Mouse (Mus musculus) liver, embryonic 14.5 days (tissue): ENCODE measurements around the gene Ttll8. TPM values are rescaled to one million over a fixed set of nuclear protein-coding genes. Genes with fewer than 3 reads are reported as not detected.

Source experiments
- ATAC-seq: fragments of 200-750 bp; cut with Nextera tagmentation; 2 replicates; pipeline ENCODE4 v1.8.0; 2017; ENCODE audit warnings: moderate number of reproducible peaks, mild to moderate bottlenecking, moderate library complexity; ENCODE audit not compliant: insufficient read depth
- DNase-seq, 3 experiments: peaks; one replicate each; pipeline ENCODE4 v3.0.0-alpha.2; 2012 to 2013; ENCODE audit warnings: low read depth in 3 of 3, low spot score in 3 of 3
- H3K27ac ChIP-seq: fragments of 300-500 bp; sonication (generic); 2 replicates; pipeline ENCODE4 v1.5.1; 2014; ENCODE audit warnings: moderate library complexity, mild to moderate bottlenecking, control low read depth, inconsistent platforms
- H3K27me3 ChIP-seq: fragments of 300-500 bp; sonication (generic); 2 replicates; pipeline ENCODE4 v1.6.1; 2014; ENCODE audit warnings: mild to moderate bottlenecking, low read length, moderate library complexity; ENCODE audit not compliant: control insufficient read depth, insufficient read depth
- H3K36me3 ChIP-seq: fragments of 300-500 bp; sonication (generic); replicated peaks from 2 replicates; pipeline ENCODE4 v1.6.1; 2014; ENCODE audit warnings: low read depth; ENCODE audit not compliant: control insufficient read depth, insufficient read depth
- H3K4me1 ChIP-seq, 2 experiments: fragments of 200-500 bp in 1 of 2; fragments of 300-500 bp in 1 of 2; sonication (generic) in 1 of 2; replicated peaks; 2 replicates each; pipeline ENCODE4 v1.6.1; 2012 to 2014; ENCODE audit warnings: antibody characterized with exemption in 1 of 2, inconsistent platforms in 1 of 2, low read length in 1 of 2; ENCODE audit not compliant: control insufficient read depth in 2 of 2, insufficient read depth in 2 of 2
- H3K4me2 ChIP-seq: fragments of 300-500 bp; sonication (generic); 2 replicates; pipeline ENCODE4 v1.6.1; 2014; ENCODE audit warnings: low read depth, mild to moderate bottlenecking, control low read depth, moderate library complexity
- H3K4me3 ChIP-seq, 2 experiments: fragments of 200-500 bp in 1 of 2; fragments of 300-500 bp in 1 of 2; sonication (generic) in 1 of 2; 2 replicates each; pipeline ENCODE4 v1.5.1; 2012 to 2014; ENCODE audit warnings: low read depth in 2 of 2, low read length in 2 of 2, mild to moderate bottlenecking in 2 of 2, control low read depth in 1 of 2, inconsistent platforms in 1 of 2, moderate library complexity in 1 of 2; ENCODE audit not compliant: insufficient read depth in 1 of 2
- H3K9ac ChIP-seq: fragments of 300-500 bp; sonication (generic); replicated peaks from 2 replicates; pipeline ENCODE4 v1.6.1; 2014; ENCODE audit warnings: mild to moderate bottlenecking, control low read depth, moderate library complexity
- H3K9me3 ChIP-seq: fragments of 300-500 bp; sonication (generic); 2 replicates; pipeline ENCODE4 v1.6.1; 2016; ENCODE audit warnings: low read length, mixed read lengths; ENCODE audit not compliant: control insufficient read depth
- CTCF ChIP-seq: IDR thresholded peaks from 2 replicates; pipeline ENCODE4 v1.5.1; 2016; ENCODE audit warnings: antibody characterized with exemption, low read depth, control low read depth
- EP300 ChIP-seq: IDR thresholded peaks from 2 replicates; pipeline ENCODE4 v1.6.1; 2016; ENCODE audit warnings: antibody characterized with exemption, low read depth
- WGBS: fragments of 180-500 bp; shearing (Covaris S2); extraction: QIAGEN DNeasy Blood & Tissue Kit; methylation state at CpG from one replicate; pipeline ENCODE4 v1.1.7; 2014; ENCODE audit not compliant: insufficient replicate concordance; 5-methylcytosine and 5-hydroxymethylcytosine counted together
- polyA plus RNA-seq, 2 experiments: library from polyadenylated mRNA; depleted of rRNA in 1 of 2; stranded (reverse) in 1 of 2; unstranded in 1 of 2; fragments of >200 nt; fragmentation: Nextera tagmentation in 1 of 2; extraction: Ambion mirVana in 1 of 2; gene quantifications; 2 replicates each; pipeline versions ENCODE4 v1.2.1 to v1.2.3; 2012 to 2014

Ttll8 gene
- polyA plus RNA-seq, 2 experiments, result not detected

DNA sequence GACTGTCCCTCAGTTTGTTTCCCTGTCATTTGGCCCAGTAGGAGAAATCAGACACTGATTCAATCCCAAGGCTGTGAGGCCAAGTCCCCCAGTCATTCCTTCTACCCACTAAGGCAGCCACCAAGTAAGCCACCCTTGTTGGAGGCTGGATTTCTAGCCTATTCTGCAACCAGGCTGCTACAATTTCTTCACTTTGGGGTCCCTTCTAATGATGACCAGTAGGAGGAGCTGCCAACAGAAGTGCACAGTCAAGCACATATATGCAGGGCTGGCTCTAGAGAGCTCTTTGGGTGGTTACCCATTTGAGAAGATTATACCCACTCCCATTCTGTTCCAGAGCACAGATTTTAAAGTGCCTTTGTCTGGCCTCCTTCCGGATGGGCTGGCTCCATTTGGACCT lies 51.1 kb downstream of the Ttll8 start:
- no peak overlapping the region for H3K4me3 ChIP-seq
- no peaks in the 10 kb centered on the region for H3K9me3 ChIP-seq
- no peaks in the 10 kb centered on the region for H3K27me3 ChIP-seq
- H3K9ac ChIP-seq, result no peak overlapping the region
- WGBS, result 54% methylated on average over 1 of the region's 1 CpGs
- H3K4me1 ChIP-seq, result no peaks in the 10 kb centered on the region
- H3K4me2 ChIP-seq, result no peak overlapping the region
- ATAC-seq (no peak), DNase-seq (no peak)
- TF ChIP-seq EP300, result no peak
- peak; percentile 25; the same call in 1 of the 2 replicates for TF ChIP-seq CTCF
- H3K36me3 ChIP-seq, result no peaks in the 10 kb centered on the region
- H3K27ac ChIP-seq, result no peak overlapping the region

- Histone ChIP-seq H3K9me3 (no peaks in the 10 kb centered on the region), H3K4me3 (no peak overlapping the region), H3K4me2 (no peak overlapping the region), H3K9ac (no peak overlapping the region), H3K27ac (no peak overlapping the region), H3K4me1 (no peaks in the 10 kb centered on the region), H3K27me3 (no peaks in the 10 kb centered on the region), H3K36me3 (no peaks in the 10 kb centered on the region)
- no peak for TF ChIP-seq CTCF
- TF ChIP-seq EP300, result no peak
- WGBS, result 65% methylated on average over 15 of the region's 15 CpGs
- 0 out of 2 replicates have a peak, but pooled peaks have one; percentile 33 for ATAC-seq
- no peak for DNase-seq
Measured at GRCm38 (mm10) chr15:88902200-88902875, 51.9 kb downstream of the Ttll8 start.

DNA sequence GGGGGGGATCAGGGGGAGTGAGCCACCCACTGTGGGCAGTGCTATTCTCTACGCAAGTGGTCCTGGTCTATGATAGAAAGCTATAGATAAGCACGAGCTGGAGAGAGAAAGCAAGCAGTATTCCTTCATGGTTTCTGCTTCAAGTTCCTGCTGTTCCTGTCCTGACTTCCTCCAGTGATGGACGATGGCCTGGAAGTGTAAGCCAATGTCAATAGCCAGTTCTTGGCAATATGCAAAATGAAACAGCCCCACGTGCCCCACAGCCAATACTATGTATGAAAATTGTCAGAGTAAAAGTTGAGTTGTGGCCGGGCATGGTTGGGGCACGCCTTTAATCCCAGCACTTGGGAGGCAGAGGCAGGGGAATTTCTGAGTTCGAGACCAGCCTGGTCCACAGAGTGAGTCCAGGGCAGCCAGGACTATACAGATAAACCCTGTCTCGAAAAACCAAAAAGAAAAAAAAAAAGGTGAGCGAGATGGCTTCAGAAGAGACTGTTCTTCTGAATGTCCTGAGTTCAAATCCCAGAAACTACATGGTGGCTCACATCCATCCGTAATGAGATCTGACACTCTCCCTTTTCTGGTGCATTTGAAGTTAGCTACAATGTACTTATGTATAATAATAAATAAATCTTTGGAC lies 57.8 kb downstream of the Ttll8 start:
- H3K9ac ChIP-seq, result no peak overlapping the region
- DNase-seq (no peak), ATAC-seq (no peak)
- no peaks in the 10 kb centered on the region for H3K9me3 ChIP-seq
- H3K27me3 ChIP-seq, result no peaks in the 10 kb centered on the region
- no peak overlapping the region for H3K27ac ChIP-seq
- no peaks in the 10 kb centered on the region for H3K4me1 ChIP-seq
- H3K4me3 ChIP-seq, result no peak overlapping the region
- no peaks in the 10 kb centered on the region for H3K36me3 ChIP-seq
- 57% methylated on average over 10 of the region's 10 CpGs for WGBS
- TF ChIP-seq CTCF, result no peak
- TF ChIP-seq EP300, result no peak
- no peak overlapping the region for H3K4me2 ChIP-seq

GRCm38 (mm10) chr15:88895891-88896290 lies 58.3 kb downstream of the Ttll8 start:
- Histone ChIP-seq H3K9ac (no peak overlapping the region), H3K36me3 (no peaks in the 10 kb centered on the region), H3K4me3 (no peak overlapping the region), H3K4me2 (no peak overlapping the region), H3K4me1 (peaks cover 0 to 4% of the 10 kb centered on the region in 2 experiments; a peak in 3 of 4 replicates), H3K27ac (no peak overlapping the region), H3K9me3 (no peaks in the 10 kb centered on the region), H3K27me3 (no peaks in the 10 kb centered on the region)
- WGBS, result 62% methylated on average over 6 of the region's 6 CpGs
- TF ChIP-seq CTCF (no peak), EP300 (no peak)
- DNase-seq (no peak), ATAC-seq (no peak)

DNA sequence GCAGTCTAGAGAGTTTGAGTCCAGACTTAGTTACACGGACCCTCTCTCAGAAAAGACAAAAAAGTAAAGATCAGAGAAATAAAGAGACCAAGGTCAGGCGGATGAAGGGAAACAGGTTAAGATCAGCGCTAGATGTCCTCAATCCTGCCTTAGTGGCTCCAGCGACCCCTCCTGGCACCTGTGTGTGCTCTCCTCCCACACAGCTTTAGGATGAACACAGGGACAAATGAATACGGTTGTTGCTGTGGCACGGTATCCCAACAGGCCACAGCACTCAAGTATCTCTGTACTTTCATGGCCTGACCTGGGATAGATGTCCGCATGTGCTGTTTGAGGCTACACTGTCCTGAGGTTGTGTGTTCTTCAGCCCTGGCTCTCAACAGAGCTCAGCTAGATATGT lies 59.1 kb downstream of the Ttll8 start:
- no peak overlapping the region for H3K4me3 ChIP-seq
- no peaks in the 10 kb centered on the region for H3K36me3 ChIP-seq
- WGBS, result 55% methylated on average over 7 of the region's 7 CpGs
- H3K27me3 ChIP-seq, result no peaks in the 10 kb centered on the region
- ATAC-seq, result no peak
- no peak for TF ChIP-seq EP300
- H3K27ac ChIP-seq, result no peak overlapping the region
- peaks cover 0 to 5% of the 10 kb centered on the region in 2 experiments; a peak in 3 of 4 replicates for H3K4me1 ChIP-seq
- no peak overlapping the region for H3K4me2 ChIP-seq
- no peak overlapping the region for H3K9ac ChIP-seq
- no peaks in the 10 kb centered on the region for H3K9me3 ChIP-seq
- no peak for DNase-seq
